Mouse (Mus musculus) lung, postnatal 0 days (tissue): ENCODE results near the gene Serpina12.

Experiments used
- CTCF ChIP-seq: IDR thresholded peaks from 2 replicates; pipeline ENCODE4 v1.5.1; 2016; ENCODE audit warnings: antibody characterized with exemption, mild to moderate bottlenecking
- EP300 ChIP-seq: IDR thresholded peaks from 2 replicates; pipeline ENCODE4 v1.6.1; 2016; ENCODE audit warnings: antibody characterized with exemption, mild to moderate bottlenecking, control low read depth

DNA sequence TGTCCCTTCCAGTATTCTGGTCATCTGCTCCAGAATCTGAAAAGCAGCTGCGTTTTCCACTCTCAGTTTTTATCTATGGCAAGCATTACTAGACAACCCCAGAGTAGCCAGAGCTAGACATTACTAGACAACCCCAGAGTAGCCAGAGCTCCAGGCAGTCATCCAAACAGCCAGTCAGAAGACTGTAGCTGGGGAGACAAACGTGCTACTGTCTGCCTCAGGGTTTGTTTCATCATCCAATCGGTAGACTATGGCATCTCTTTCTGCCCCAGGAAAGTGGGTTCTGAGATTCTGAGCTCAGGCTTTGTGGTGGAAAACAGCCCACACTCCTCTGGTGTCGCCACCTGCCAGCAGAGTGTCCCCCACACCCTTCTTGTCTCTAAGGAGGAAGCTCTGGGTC is 23.3 kb upstream of the Serpina12 start:
- TF ChIP-seq CTCF, result no peak
- no peak for TF ChIP-seq EP300
